28 mouse cellular contexts compared by ENCODE assay signal in the genomic region with DNA sequence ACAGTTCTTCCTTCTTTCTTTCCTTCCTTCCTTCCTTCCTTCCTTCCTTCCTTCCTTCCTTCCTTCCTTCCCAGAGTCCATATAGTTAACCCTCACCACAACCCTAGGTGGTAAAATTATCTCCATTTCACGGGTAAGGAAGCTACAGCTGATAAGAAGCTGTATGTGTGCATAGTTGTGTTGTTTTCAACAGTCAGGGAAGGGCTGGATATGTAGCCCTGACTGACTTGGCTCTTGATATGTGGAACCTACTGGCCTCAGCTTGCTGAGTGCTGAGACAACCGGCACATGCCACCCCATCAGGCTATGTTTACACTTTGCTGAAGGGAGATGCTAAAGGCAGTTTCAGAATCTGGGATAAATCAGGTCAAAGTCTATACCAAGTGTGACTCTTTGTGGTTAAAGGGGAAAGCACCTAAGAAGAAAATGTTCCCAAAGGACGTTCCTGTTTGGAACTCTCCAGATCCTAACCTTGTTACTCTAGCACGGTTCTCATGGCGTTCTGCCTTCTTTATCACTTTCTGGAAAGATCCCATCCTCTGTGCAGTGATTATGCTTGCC. TPM values are rescaled to one million over a fixed set of nuclear protein-coding genes. Genes with fewer than 3 reads are reported as not detected.
DNase-seq lines count a peak whose midpoint lies in the region; ATAC-seq and TF ChIP-seq lines count a peak whose summit lies in the region.
"Had no signal": no experiment of that assay in that cellular context is flagged by ENCODE, and none has a peak within 500 bp of the region (broad histone marks: within the 10 kb centered on the region; RNA-seq: fewer than 3 reads in every experiment).

No protein-coding gene starts in this region.

- peak overlapping the region; percentile 74 for H3K27ac ChIP-seq in kidney, postnatal 0 days
- H3K27ac ChIP-seq in kidney, embryonic 14.5 days (ENCODE audit: low read depth, low read length): no peak overlapping the region
- peak overlapping the region; percentile 64 for H3K27ac ChIP-seq in intestine, embryonic 16.5 days (ENCODE audit: low read length)
- peak overlapping the region; percentile 26; the same call in 1 of the 2 replicates for H3K27ac ChIP-seq in liver, embryonic 13.5 days
- peak overlapping the region; percentile 91 for H3K27ac ChIP-seq in small intestine, adult 2 months (ENCODE audit: insufficient read depth, low read depth, low read length)
- no peak overlapping the region for H3K27ac ChIP-seq in gastrocnemius, adult 2 months
- H3K27ac ChIP-seq: embryonic facial prominence, embryonic 15.5 days; forebrain, embryonic 15.5 days; heart, embryonic 10.5 days; neural tube, embryonic 12.5 days; stomach, embryonic 15.5 days had no signal

- no peak for TF ChIP-seq POLR2A in small intestine, adult 2 months (IDR thresholded peaks at IDR 0.05; ENCODE audit: low read depth, low read length)

- DNase-seq in kidney, postnatal 0 days (ENCODE audit: low spot score): no peak
- no peak for DNase-seq in liver, embryonic 13.5 days
- DNase-seq in gastrocnemius, adult 2 months: no peak
- DNase-seq in urinary bladder, adult 18-20 months (ENCODE audit: low spot score in 2 of 2): no peak
- no peak for DNase-seq in spleen, adult 12 weeks (ENCODE audit: low spot score)
- DNase-seq: adrenal gland, postnatal 10 days; B cell, adult 2 months; cerebellum, adult 9-10 months; gastrocnemius, postnatal 10 days; heart, postnatal 4 days; lung, adult 2 months; midbrain, embryonic 14.5 days; retina, postnatal 1 day; right cerebral cortex, postnatal 25 days; thymus, adult 2 months; thymus, postnatal 4 days had no signal

- no peak overlapping the region for H3K9ac ChIP-seq in kidney, postnatal 0 days (ENCODE audit: low read depth, low read length)
- no peak overlapping the region for H3K9ac ChIP-seq in kidney, embryonic 14.5 days (ENCODE audit: low read depth, low read length)
- no peak overlapping the region for H3K9ac ChIP-seq in intestine, embryonic 16.5 days (ENCODE audit: low read depth, low read length)
- peak overlapping the region; percentile 18; the same call in 1 of the 2 replicates for H3K9ac ChIP-seq in liver, embryonic 13.5 days
- H3K9ac ChIP-seq: embryonic facial prominence, embryonic 15.5 days; forebrain, embryonic 15.5 days; limb, embryonic 12.5 days; neural tube, embryonic 12.5 days; stomach, embryonic 15.5 days had no signal

- no peak overlapping the region for H3K4me2 ChIP-seq in kidney, postnatal 0 days (ENCODE audit: low read length)
- no peak overlapping the region for H3K4me2 ChIP-seq in kidney, embryonic 14.5 days (replicated peaks; ENCODE audit: low read depth, low read length)
- no peak overlapping the region for H3K4me2 ChIP-seq in intestine, embryonic 16.5 days (ENCODE audit: low read depth, low read length)
- H3K4me2 ChIP-seq in liver, embryonic 13.5 days: no peak overlapping the region; the same call in 1 of the 2 replicates
- H3K4me2 ChIP-seq: embryonic facial prominence, embryonic 15.5 days; forebrain, embryonic 15.5 days; limb, embryonic 12.5 days; neural tube, embryonic 12.5 days; stomach, embryonic 15.5 days had no signal

- H3K4me3 ChIP-seq in kidney, postnatal 0 days (replicated peaks; ENCODE audit: low read depth, low read length): no peak overlapping the region
- no peak overlapping the region for H3K4me3 ChIP-seq in kidney, embryonic 14.5 days (ENCODE audit: low read length)
- no peak overlapping the region for H3K4me3 ChIP-seq in intestine, embryonic 16.5 days (ENCODE audit: low read length)
- H3K4me3 ChIP-seq in liver, embryonic 13.5 days (replicated peaks): no peak overlapping the region
- no peak overlapping the region for H3K4me3 ChIP-seq in small intestine, adult 2 months (ENCODE audit: low read depth, low read length)
- H3K4me3 ChIP-seq in gastrocnemius, adult 2 months: no peak overlapping the region
- H3K4me3 ChIP-seq: embryonic facial prominence, embryonic 15.5 days; forebrain, embryonic 15.5 days; heart, embryonic 10.5 days; limb, embryonic 12.5 days; megakaryocyte, embryonic 14.5 days; neural tube, embryonic 12.5 days; stomach, embryonic 15.5 days had no signal

- H3K9me3 ChIP-seq in kidney, postnatal 0 days (replicated peaks; ENCODE audit: low read length): no peaks in the 10 kb centered on the region
- no peaks in the 10 kb centered on the region for H3K9me3 ChIP-seq in kidney, embryonic 14.5 days (ENCODE audit: control insufficient read depth, low read length)
- no peaks in the 10 kb centered on the region for H3K9me3 ChIP-seq in intestine, embryonic 16.5 days (ENCODE audit: control insufficient read depth, low read length)
- no peaks in the 10 kb centered on the region for H3K9me3 ChIP-seq in liver, embryonic 13.5 days (replicated peaks)
- H3K9me3 ChIP-seq: embryonic facial prominence, embryonic 15.5 days; forebrain, embryonic 15.5 days; heart, embryonic 10.5 days; limb, embryonic 12.5 days; neural tube, embryonic 12.5 days; stomach, embryonic 15.5 days had no signal

- no peaks in the 10 kb centered on the region for H3K27me3 ChIP-seq in kidney, postnatal 0 days (ENCODE audit: insufficient read depth, low read length)
- no peaks in the 10 kb centered on the region for H3K27me3 ChIP-seq in kidney, embryonic 14.5 days (ENCODE audit: control insufficient read depth, insufficient read depth, low read length)
- H3K27me3 ChIP-seq in intestine, embryonic 16.5 days (replicated peaks; ENCODE audit: control insufficient read depth, insufficient read depth, low read length): no peaks in the 10 kb centered on the region
- no peaks in the 10 kb centered on the region for H3K27me3 ChIP-seq in liver, embryonic 13.5 days
- no peaks in the 10 kb centered on the region for H3K27me3 ChIP-seq in small intestine, adult 2 months (ENCODE audit: control insufficient read depth, insufficient read depth, low read length)
- H3K27me3 ChIP-seq: embryonic facial prominence, embryonic 15.5 days; forebrain, embryonic 15.5 days; limb, embryonic 12.5 days; megakaryocyte, embryonic 14.5 days; neural tube, embryonic 12.5 days; stomach, embryonic 15.5 days had no signal

- intact Hi-C loops in gastrocnemius, adult 2 months (cut with DNase I): no loop called here

- no peak for TF ChIP-seq CTCF in kidney, postnatal 0 days (IDR thresholded peaks at IDR 0.05; ENCODE audit: low read depth)
- no peak for TF ChIP-seq CTCF in small intestine, adult 2 months (IDR thresholded peaks at IDR 0.05; ENCODE audit: extremely low read depth, insufficient read length, insufficient replicate concordance, low read depth, low read length)
- TF ChIP-seq CTCF in gastrocnemius, adult 2 months (IDR thresholded peaks at IDR 0.05): no peak

- no peaks in the 10 kb centered on the region for H3K4me1 ChIP-seq in kidney, postnatal 0 days (replicated peaks; ENCODE audit: insufficient read depth, low read length)
- H3K4me1 ChIP-seq in kidney, embryonic 14.5 days (ENCODE audit: control insufficient read depth, insufficient read depth, low read length): no peaks in the 10 kb centered on the region; the same call in 1 of the 2 replicates
- H3K4me1 ChIP-seq in intestine, embryonic 16.5 days (ENCODE audit: control insufficient read depth, insufficient read depth, low read length): peaks cover 11% of the 10 kb centered on the region
- H3K4me1 ChIP-seq in liver, embryonic 13.5 days (replicated peaks): peaks cover 51% of the 10 kb centered on the region
- peaks cover 23% of the 10 kb centered on the region; the same call in 1 of the 2 replicates for H3K4me1 ChIP-seq in small intestine, adult 2 months (ENCODE audit: control insufficient read depth, insufficient read depth, insufficient read length, low read length)
- H3K4me1 ChIP-seq: embryonic facial prominence, embryonic 15.5 days; forebrain, embryonic 15.5 days; neural tube, embryonic 12.5 days; stomach, embryonic 15.5 days had no signal

- WGBS in kidney, postnatal 0 days: 69% methylated on average over 5 of the region's 5 CpGs
- 83% methylated on average over 5 of the region's 5 CpGs for WGBS in kidney, embryonic 14.5 days
- 55% methylated on average over 5 of the region's 5 CpGs for WGBS in intestine, embryonic 16.5 days
- WGBS in liver, embryonic 13.5 days (ENCODE audit: insufficient replicate concordance): 46% methylated on average over 5 of the region's 5 CpGs
- 31% methylated on average over 5 of the region's 5 CpGs for WGBS in small intestine, adult 2 months

- H3K36me3 ChIP-seq in kidney, postnatal 0 days (ENCODE audit: insufficient read depth, low read length): no peaks in the 10 kb centered on the region
- no peaks in the 10 kb centered on the region for H3K36me3 ChIP-seq in kidney, embryonic 14.5 days (ENCODE audit: control insufficient read depth, insufficient read depth, low read length)
- no peaks in the 10 kb centered on the region for H3K36me3 ChIP-seq in intestine, embryonic 16.5 days (ENCODE audit: control insufficient read depth, insufficient read depth, low read length)
- H3K36me3 ChIP-seq in liver, embryonic 13.5 days: no peaks in the 10 kb centered on the region
- H3K36me3 ChIP-seq in small intestine, adult 2 months (ENCODE audit: control insufficient read depth, insufficient read depth, low read length): no peaks in the 10 kb centered on the region
- H3K36me3 ChIP-seq: embryonic facial prominence, embryonic 15.5 days; forebrain, embryonic 15.5 days; heart, embryonic 10.5 days; limb, embryonic 12.5 days; neural tube, embryonic 12.5 days; stomach, embryonic 15.5 days had no signal

- 0 out of 2 replicates have a peak, but pooled peaks have one; percentile 46 for ATAC-seq in kidney, postnatal 0 days (replicated peaks; ENCODE audit: low FRiP score, low read depth)
- ATAC-seq in kidney, embryonic 14.5 days (ENCODE audit: low FRiP score, low TSS enrichment): no peak
- peak; percentile 13; the same call in 1 of the 2 replicates for ATAC-seq in intestine, embryonic 16.5 days
- ATAC-seq in liver, embryonic 13.5 days (ENCODE audit: low read depth): peak; percentile 75
- ATAC-seq: activated CD4-positive, CD25-positive, alpha-beta regulatory T cell, adult 4 months; forebrain, embryonic 15.5 days; hindbrain, embryonic 16.5 days had no signal

RNA-seq across cellular contexts. Expression of a gene that starts 14.5 kb away (rescaled TPM):
- polyA plus RNA-seq in kidney, postnatal 0 days (2015; fragmentation: Nextera tagmentation; extraction: Ambion mirVana): 88.4 and 90.3 TPM in 2 replicates
- polyA plus RNA-seq in kidney, embryonic 14.5 days (2014; fragmentation: Nextera tagmentation; extraction: Ambion mirVana): 58.1 and 86.3 TPM in 2 replicates
- polyA plus RNA-seq in intestine, embryonic 16.5 days (2015; fragmentation: Nextera tagmentation; extraction: Ambion mirVana): 101 and 114 TPM in 2 replicates
- polyA plus RNA-seq in liver, embryonic 13.5 days (2015; fragmentation: Nextera tagmentation; extraction: Ambion mirVana): 57.4 and 71.8 TPM in 2 replicates
- polyA plus RNA-seq in small intestine, adult 2 months (2012; rRNA removed): 38.7 and 59.2 TPM in 2 replicates
- 10 to 100 TPM; 40.2 to 44.9 TPM for total RNA-seq in gastrocnemius, adult 2 months (2021)

Comparison
In these comparisons a context has a peak if more than half of its experiments do, and no peak if none do; other contexts are left out.
1. H3K27ac ChIP-seq: peak in kidney, postnatal 0 days (single experiment), intestine, embryonic 16.5 days (single experiment), liver, embryonic 13.5 days (single experiment) and small intestine, adult 2 months (single experiment); none in kidney, embryonic 14.5 days (single experiment) and gastrocnemius, adult 2 months (single experiment).